Comparison of ENCODE assay signal across 25 mouse cellular contexts in the genomic region with DNA sequence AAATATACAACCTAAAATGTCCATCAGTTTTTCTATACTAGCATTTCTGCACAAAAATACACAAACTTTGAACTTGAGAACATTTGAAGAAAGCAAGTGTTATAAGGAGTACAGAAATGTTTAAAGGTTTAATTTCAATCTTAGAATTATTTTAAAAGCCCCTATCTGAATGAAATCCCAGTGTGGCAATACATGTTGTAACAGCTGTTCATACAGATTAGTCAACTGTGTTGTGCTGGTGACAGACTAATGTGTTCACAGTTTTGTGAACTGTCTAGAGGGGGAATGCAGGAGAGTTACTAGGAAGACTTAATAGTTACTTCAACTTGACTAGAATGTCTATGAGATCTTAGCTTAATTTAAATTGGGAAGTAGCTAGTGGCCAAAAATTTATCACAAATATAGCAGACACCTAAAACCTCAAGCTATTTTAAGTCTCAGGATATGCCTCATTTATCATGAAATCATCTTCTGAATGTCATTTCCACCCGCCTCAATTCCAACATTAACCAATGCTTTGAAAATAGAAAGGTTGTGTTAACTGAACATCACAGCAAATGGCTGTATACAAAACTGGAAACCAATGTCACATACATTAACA. TPM values are rescaled to one million over a fixed set of nuclear protein-coding genes. Genes with fewer than 3 reads are reported as not detected.
DNase-seq lines count a peak whose midpoint lies in the region; TF ChIP-seq lines count a peak whose summit lies in the region.
"Had no signal": no experiment of that assay in that cellular context is flagged by ENCODE, and none has a peak within 500 bp of the region (broad histone marks: within the 10 kb centered on the region; RNA-seq: fewer than 3 reads in every experiment).

No protein-coding gene starts in this region.

- 14% methylated on average over 1 of the region's 1 CpGs for WGBS in cerebellum, adult 2 months
- WGBS in hindbrain, embryonic 10.5 days, result 91% methylated on average over 1 of the region's 1 CpGs

- H3K27ac ChIP-seq in cerebellum, adult 2 months (ENCODE audit: insufficient read depth, low read length), result no peak overlapping the region
- peak overlapping the region; percentile 48 for H3K27ac ChIP-seq in gastrocnemius, adult 2 months
- no peak overlapping the region for H3K27ac ChIP-seq in hindbrain, embryonic 10.5 days
- H3K27ac ChIP-seq: embryonic facial prominence, embryonic 15.5 days; heart, embryonic 10.5 days; hindbrain, postnatal 0 days; layer of hippocampus, adult 2 months; liver, embryonic 13.5 days; midbrain, embryonic 12.5 days; neural tube, embryonic 12.5 days had no signal

- H3K4me1 ChIP-seq in cerebellum, adult 2 months (ENCODE audit: control insufficient read depth, insufficient read depth, low read length), result no peaks in the 10 kb centered on the region; the same call in none of the 2 replicates
- H3K4me1 ChIP-seq in hindbrain, embryonic 10.5 days (replicated peaks), result peaks cover 11% of the 10 kb centered on the region

- no peak for TF ChIP-seq POLR2A in cerebellum, adult 2 months (IDR thresholded peaks at IDR 0.05; ENCODE audit: borderline replicate concordance, insufficient read depth, low read length)
- no peak for TF ChIP-seq POLR2A in brain, embryonic 14.5 days (IDR thresholded peaks at IDR 0.05; ENCODE audit: borderline replicate concordance, extremely low read depth, insufficient read depth, insufficient read length, poor library complexity, severe bottlenecking)

- H3K27me3 ChIP-seq in cerebellum, adult 2 months (ENCODE audit: control insufficient read depth, insufficient read depth, low read length), result no peaks in the 10 kb centered on the region
- H3K27me3 ChIP-seq in hindbrain, embryonic 10.5 days (ENCODE audit: insufficient read depth, poor library complexity, severe bottlenecking), result no peaks in the 10 kb centered on the region
- H3K27me3 ChIP-seq: embryonic facial prominence, embryonic 15.5 days; liver, embryonic 13.5 days; midbrain, embryonic 12.5 days; neural tube, embryonic 12.5 days had no signal

- TF ChIP-seq CTCF in cerebellum, adult 2 months (IDR thresholded peaks at IDR 0.05; ENCODE audit: borderline replicate concordance, insufficient read depth, low read depth, low read length), result no peak
- TF ChIP-seq CTCF in gastrocnemius, adult 2 months (IDR thresholded peaks at IDR 0.05), result no peak
- no peak for TF ChIP-seq CTCF in brain, embryonic 14.5 days (IDR thresholded peaks at IDR 0.05; ENCODE audit: borderline replicate concordance, extremely low read depth, insufficient read depth, insufficient read length)

- DNase-seq in cerebellum, adult 2 months, result no peak
- DNase-seq in cerebellum, postnatal 25 days, result no peak
- no peak for DNase-seq in gastrocnemius, adult 2 months
- no peak for DNase-seq in gastrocnemius, postnatal 4 days (ENCODE audit: low spot score in 2 of 2)
- DNase-seq in 3T3-L1 (ENCODE audit: low read depth, low spot score), result peak; percentile 23
- peak; percentile 57 for DNase-seq in brain, embryonic 14.5 days (ENCODE audit: low read depth)
- no peak for DNase-seq in natural killer cell, adult 2 months (ENCODE audit: low spot score in 2 of 2)
- no peak for DNase-seq in hindbrain, embryonic 10.5 days (ENCODE audit: low spot score)
- DNase-seq: adrenal gland, postnatal 10 days; cerebellum, postnatal 10 days; gastrocnemius, postnatal 36 days; heart, postnatal 10 days; kidney, adult 9 months; kidney, postnatal 14 days; liver, embryonic 13.5 days; lung, embryonic 14.5 days; lung, postnatal 4 days; thymus, adult 18-20 months; thymus, postnatal 36 days had no signal

- peak overlapping the region; percentile 1 for H3K4me3 ChIP-seq in cerebellum, adult 2 months (replicated peaks; ENCODE audit: insufficient read depth, low read depth, low read length)
- H3K4me3 ChIP-seq in gastrocnemius, adult 2 months, result no peak overlapping the region
- H3K4me3 ChIP-seq in hindbrain, embryonic 10.5 days, result no peak overlapping the region
- H3K4me3 ChIP-seq: embryonic facial prominence, embryonic 15.5 days; heart, embryonic 10.5 days; layer of hippocampus, adult 2 months; liver, embryonic 13.5 days; midbrain, embryonic 12.5 days; neural tube, embryonic 12.5 days had no signal

- no peaks in the 10 kb centered on the region for H3K36me3 ChIP-seq in hindbrain, embryonic 10.5 days
- H3K36me3 ChIP-seq: embryonic facial prominence, embryonic 15.5 days; heart, embryonic 10.5 days; liver, embryonic 13.5 days; midbrain, embryonic 12.5 days; neural tube, embryonic 12.5 days had no signal

- intact Hi-C loops in gastrocnemius, adult 2 months (cut with DNase I), result no loop called here

- H3K9me3 ChIP-seq in hindbrain, embryonic 10.5 days, result no peaks in the 10 kb centered on the region
- H3K9me3 ChIP-seq: embryonic facial prominence, embryonic 15.5 days; heart, embryonic 10.5 days; liver, embryonic 13.5 days; midbrain, embryonic 12.5 days; neural tube, embryonic 12.5 days had no signal

RNA-seq across cellular contexts. Expression of gene 1190002N15Rik, which starts 8.6 kb away (rescaled TPM):
- 71.6 and 82.3 TPM in 2 replicates for polyA plus RNA-seq in cerebellum, adult 2 months (2012; rRNA removed)
- 1 to 10 TPM; 3.5 to 5.7 TPM for total RNA-seq in gastrocnemius, adult 2 months (2021)
- 10 to 100 TPM; 28.6 to 31.9 TPM for total RNA-seq in gastrocnemius, postnatal 4 days (2021)
- 24.2 and 31.0 TPM in 2 replicates for polyA plus RNA-seq in brain, embryonic 14.5 days (2012; rRNA removed)
- polyA plus RNA-seq in hindbrain, embryonic 10.5 days (2016; fragmentation: Nextera tagmentation; extraction: Ambion mirVana), result 6.7 and 7.9 TPM in 2 replicates

Comparison
In these comparisons a context has a peak if more than half of its experiments do, and no peak if none do; other contexts are left out.
1. DNase-seq: peak in 3T3-L1 (single experiment) and brain, embryonic 14.5 days (single experiment); none in cerebellum, adult 2 months (0 of 2), cerebellum, postnatal 25 days (0 of 2), gastrocnemius, adult 2 months (single experiment), gastrocnemius, postnatal 4 days (0 of 2), natural killer cell, adult 2 months (0 of 2) and hindbrain, embryonic 10.5 days (single experiment).